Mouse (Mus musculus): Measurements from ENCODE around the gene Iscu.

DNA sequence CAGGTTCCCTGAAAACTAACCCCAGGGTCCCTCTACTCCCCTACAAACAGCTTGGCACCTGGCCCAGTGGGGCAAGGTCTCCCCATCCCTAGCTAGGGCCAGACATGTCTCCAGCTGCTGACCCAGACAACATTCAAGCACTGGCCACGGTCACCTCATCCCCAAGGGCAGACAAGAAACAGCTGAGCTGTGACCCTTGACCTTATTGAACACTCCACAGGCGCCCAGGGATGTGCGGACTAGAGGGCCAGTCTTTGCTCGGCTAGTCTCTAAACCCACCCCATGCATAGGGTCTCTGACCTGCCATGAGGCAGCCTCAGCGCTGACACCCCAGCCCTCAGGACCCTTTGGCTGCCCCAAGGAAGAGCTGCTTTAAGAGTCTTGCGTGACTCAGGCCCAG lies 16.1 kb downstream of the Iscu start:
- TF ChIP-seq CTCF (IDR thresholded peaks at IDR 0.05; ENCODE audit: control insufficient read depth, insufficient read depth, insufficient replicate concordance, low read depth, low read length) (no peak), POLR2A (IDR thresholded peaks at IDR 0.05; ENCODE audit: control insufficient read depth, low read depth, low read length) (no peak)
